Mouse (Mus musculus) heart, embryonic 12.5 days (tissue): ENCODE results near the gene H2-Q1. TPM values are rescaled to one million over a fixed set of nuclear protein-coding genes. Genes with fewer than 3 reads are reported as not detected.
"Not testable (repeated sequence)": the region's sequence is repeated elsewhere in the genome, so short reads cannot be mapped to it uniquely, and the experiment has no call there.

Source experiments
- ATAC-seq: fragments of 200-750 bp; cut with Nextera tagmentation; 2 replicates; pipeline ENCODE4 v1.8.0; 2017; ENCODE audit warnings: moderate TSS enrichment, moderate library complexity; ENCODE audit not compliant: insufficient number of reproducible peaks, low FRiP score
- H3K27ac ChIP-seq: fragments of 300-500 bp; sonication (generic); 2 replicates; pipeline ENCODE4 v1.5.1; 2016; ENCODE audit warnings: mild to moderate bottlenecking, moderate library complexity; ENCODE audit not compliant: poor library complexity, severe bottlenecking
- H3K27me3 ChIP-seq: fragments of 300-500 bp; sonication (generic); replicated peaks from 2 replicates; pipeline ENCODE4 v1.6.1; 2016; ENCODE audit warnings: mild to moderate bottlenecking, moderate library complexity
- H3K36me3 ChIP-seq: fragments of 300-500 bp; sonication (generic); 2 replicates; pipeline ENCODE4 v1.6.1; 2016; ENCODE audit warnings: mild to moderate bottlenecking, moderate library complexity
- H3K4me1 ChIP-seq: fragments of 300-500 bp; sonication (generic); replicated peaks from 2 replicates; pipeline ENCODE4 v1.6.1; 2016; ENCODE audit warnings: mild to moderate bottlenecking
- H3K4me2 ChIP-seq: fragments of 300-500 bp; sonication (generic); 2 replicates; pipeline ENCODE4 v1.6.1; 2016; ENCODE audit warnings: mild to moderate bottlenecking, moderate library complexity
- H3K4me3 ChIP-seq: fragments of 300-500 bp; sonication (generic); 2 replicates; pipeline ENCODE4 v1.5.1; 2016; ENCODE audit warnings: mild to moderate bottlenecking
- H3K9ac ChIP-seq: fragments of 300-500 bp; sonication (generic); 2 replicates; pipeline ENCODE4 v1.6.1; 2016; ENCODE audit warnings: mild to moderate bottlenecking, moderate library complexity
- H3K9me3 ChIP-seq: fragments of 300-500 bp; sonication (generic); replicated peaks from 2 replicates; pipeline ENCODE4 v1.6.1; 2016; ENCODE audit warnings: mild to moderate bottlenecking, moderate library complexity
- WGBS: fragments of 180-500 bp; shearing (Covaris S2); methylation state at CpG from one replicate; pipeline ENCODE4 v1.1.7; 2016; 5-methylcytosine and 5-hydroxymethylcytosine counted together
- polyA plus RNA-seq: library from polyadenylated mRNA; unstranded; fragments of >200 nt; fragmentation: Nextera tagmentation; extraction: Ambion mirVana; gene quantifications from 2 replicates; pipeline ENCODE4 v1.2.1, GENCODE M21; 2016

The H2-Q1 gene
- polyA plus RNA-seq, 1 experiment from 2014 or later: 0.14 TPM

DNA sequence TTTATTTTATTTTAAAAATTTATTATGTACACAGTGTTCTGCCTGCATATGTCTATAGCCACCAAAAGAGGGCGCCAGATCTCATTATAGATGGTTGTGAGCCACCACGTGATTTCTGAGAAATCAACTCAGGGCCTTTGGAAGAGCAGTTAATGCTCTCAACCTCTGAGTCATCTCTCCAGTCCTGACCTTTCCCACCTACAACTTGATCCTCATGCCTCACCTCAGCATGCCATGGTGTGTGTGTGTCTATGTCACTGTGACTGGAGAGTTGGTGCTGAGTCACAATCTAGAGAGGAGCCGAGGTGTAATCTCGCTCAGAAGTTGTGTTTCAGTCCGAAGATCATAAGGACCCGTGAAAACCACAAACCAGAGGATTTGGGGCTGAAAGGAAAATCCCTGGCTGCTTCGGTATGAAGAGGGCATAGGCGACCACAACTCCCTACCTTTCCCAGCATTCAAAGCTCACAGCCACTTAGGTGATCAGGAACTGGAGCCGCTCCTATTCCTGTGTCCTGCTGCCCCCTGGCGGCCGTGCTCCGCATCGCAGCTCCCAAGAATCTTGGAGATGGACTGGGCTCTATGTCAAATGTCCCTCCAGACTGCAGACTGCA, 18.5 kb upstream of the H2-Q1 start:
- Histone ChIP-seq H3K27ac (no peak overlapping the region), H3K36me3 (no peaks in the 10 kb centered on the region), H3K27me3 (peaks cover 4% of the 10 kb centered on the region), H3K9ac (no peak overlapping the region), H3K4me2 (no peak overlapping the region), H3K9me3 (no peaks in the 10 kb centered on the region; the same call in 1 of the 2 replicates), H3K4me1 (no peaks in the 10 kb centered on the region), H3K4me3 (no peak overlapping the region)
- no peak for ATAC-seq
- 28% methylated on average over 13 of the region's 13 CpGs for WGBS

DNA sequence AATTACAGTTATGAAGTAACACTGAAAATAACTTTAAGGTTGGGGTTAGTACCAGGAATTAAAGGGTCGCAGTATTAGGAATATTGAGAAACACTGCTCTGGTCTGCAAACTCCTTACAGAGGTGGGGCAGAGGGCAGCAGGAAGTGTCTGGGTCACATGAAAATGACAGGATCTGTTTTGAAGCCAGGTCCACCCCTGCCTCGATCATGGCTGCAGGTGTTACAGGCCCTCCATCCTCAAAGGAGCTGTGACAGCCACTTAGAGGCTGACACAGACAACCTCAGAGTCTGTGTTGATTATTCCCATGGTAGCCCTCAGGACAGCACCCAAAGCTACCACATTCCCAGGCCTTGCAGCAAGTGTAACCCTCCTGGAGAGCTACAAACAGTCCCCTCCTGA, 16.9 kb upstream of the H2-Q1 start:
- no peaks in the 10 kb centered on the region for H3K4me1 ChIP-seq
- no peak for ATAC-seq
- peaks cover 18% of the 10 kb centered on the region for H3K27me3 ChIP-seq
- 75% methylated on average over 2 of the region's 2 CpGs for WGBS
- no peaks in the 10 kb centered on the region; the same call in 1 of the 2 replicates for H3K9me3 ChIP-seq
- no peak overlapping the region for H3K4me3 ChIP-seq
- no peak overlapping the region for H3K9ac ChIP-seq
- H3K36me3 ChIP-seq: no peaks in the 10 kb centered on the region
- no peak overlapping the region for H3K4me2 ChIP-seq
- no peak overlapping the region for H3K27ac ChIP-seq

DNA sequence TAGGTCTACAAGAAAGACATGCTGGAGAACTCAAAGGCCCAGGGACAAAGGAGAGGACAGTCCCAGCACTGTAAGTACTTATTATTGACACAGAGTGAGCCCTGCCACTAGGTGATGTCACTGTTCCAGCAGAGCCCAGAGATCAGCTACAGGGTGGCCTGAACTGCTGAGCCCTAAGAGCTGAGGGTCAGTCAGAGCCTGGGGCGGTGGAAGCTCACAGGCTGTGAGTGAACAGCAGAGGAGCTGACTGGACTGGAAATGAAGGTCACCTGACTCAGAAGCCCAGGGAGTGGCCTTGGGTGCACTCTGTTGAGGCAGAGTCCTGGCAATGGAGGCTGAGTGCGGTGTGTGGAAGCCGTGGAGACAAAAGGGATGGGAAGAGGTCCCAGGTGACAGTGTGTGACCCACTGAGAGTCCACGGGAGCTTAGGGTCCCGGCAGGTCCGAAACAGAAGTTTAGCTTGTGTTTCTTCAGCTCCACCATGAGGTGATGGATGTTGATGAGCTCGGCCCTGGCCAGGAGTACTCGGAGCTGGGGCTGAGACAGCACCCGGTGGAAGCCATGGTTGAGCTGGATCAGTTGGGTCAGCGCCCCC, 16.4 kb upstream of the H2-Q1 start:
- Histone ChIP-seq H3K36me3 (no peaks in the 10 kb centered on the region), H3K4me2 (no peak overlapping the region), H3K27me3 (peaks cover 23% of the 10 kb centered on the region), H3K4me3 (no peak overlapping the region), H3K9ac (no peak overlapping the region), H3K4me1 (no peaks in the 10 kb centered on the region), H3K27ac (no peak overlapping the region), H3K9me3 (no peaks in the 10 kb centered on the region; the same call in 1 of the 2 replicates)
- ATAC-seq: 0 out of 2 replicates have a peak, but pooled peaks have one; percentile 15
- 80% methylated on average over 10 of the region's 10 CpGs for WGBS

- no peaks in the 10 kb centered on the region for H3K36me3 ChIP-seq
- ATAC-seq: no peak
- peaks cover 27% of the 10 kb centered on the region for H3K27me3 ChIP-seq
- H3K27ac ChIP-seq: no peak overlapping the region
- no peaks in the 10 kb centered on the region; the same call in 1 of the 2 replicates for H3K9me3 ChIP-seq
- WGBS: 61% methylated on average over 6 of the region's 6 CpGs
- no peak overlapping the region for H3K4me2 ChIP-seq
- no peak overlapping the region for H3K4me3 ChIP-seq
- H3K9ac ChIP-seq: no peak overlapping the region
- no peaks in the 10 kb centered on the region for H3K4me1 ChIP-seq
Measured at GRCm38 (mm10) chr17:35304478-35304877, 15.7 kb upstream of the H2-Q1 start.

DNA sequence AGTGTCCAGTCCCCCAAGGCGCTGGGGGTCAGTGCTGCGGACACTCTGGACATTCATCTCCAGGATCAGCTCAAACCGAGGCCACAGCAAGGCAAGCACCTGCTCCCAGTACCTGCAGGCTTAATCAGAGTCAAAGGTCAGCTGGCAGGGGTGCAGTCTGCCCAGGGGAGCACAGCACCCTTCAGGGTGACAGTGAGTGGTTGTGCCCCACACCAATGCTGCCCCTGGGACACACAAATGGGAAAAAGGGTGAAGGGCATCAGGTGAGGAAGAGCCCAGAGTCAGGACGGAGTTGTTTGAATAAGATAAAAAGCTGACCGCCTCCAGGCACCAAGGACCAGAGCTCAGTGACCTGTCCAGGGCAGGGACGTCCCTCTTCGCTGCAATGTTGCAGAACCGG, 15.3 kb upstream of the H2-Q1 start:
- H3K9me3 ChIP-seq, H3K4me2 ChIP-seq, H3K9ac ChIP-seq, H3K4me3 ChIP-seq, H3K27ac ChIP-seq, H3K4me1 ChIP-seq, H3K36me3 ChIP-seq, ATAC-seq: not testable (repeated sequence)
- 76% methylated on average over 8 of the region's 8 CpGs for WGBS
- peaks cover 27% of the 10 kb centered on the region for H3K27me3 ChIP-seq

DNA sequence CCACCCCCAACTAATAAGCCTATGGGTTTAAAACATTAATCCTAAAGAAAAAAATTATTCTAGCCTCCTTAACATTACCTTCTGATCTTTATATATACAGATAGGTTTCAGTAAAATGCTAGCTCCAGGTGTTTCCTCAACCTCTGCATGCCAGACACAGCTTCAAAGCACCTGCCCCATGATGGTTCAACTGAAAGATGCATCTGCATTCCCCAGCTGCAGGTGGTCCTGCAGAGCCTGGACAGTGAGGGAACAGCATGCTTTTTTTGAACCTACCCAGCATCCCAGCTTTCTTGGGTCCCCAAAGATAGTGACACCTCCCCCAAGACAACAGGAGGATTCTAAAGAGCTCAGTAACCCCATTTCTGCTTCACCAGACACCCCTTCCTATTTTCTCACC, 1.5 kb upstream of the H2-Q1 start:
- H3K4me1 ChIP-seq: peaks cover 5% of the 10 kb centered on the region
- H3K27ac ChIP-seq: no peak overlapping the region
- H3K9ac ChIP-seq: no peak overlapping the region
- no peak overlapping the region for H3K4me3 ChIP-seq
- no peaks in the 10 kb centered on the region for H3K9me3 ChIP-seq
- peaks cover 53% of the 10 kb centered on the region for H3K27me3 ChIP-seq
- no peak overlapping the region for H3K4me2 ChIP-seq
- no peaks in the 10 kb centered on the region for H3K36me3 ChIP-seq
- no peak for ATAC-seq

DNA sequence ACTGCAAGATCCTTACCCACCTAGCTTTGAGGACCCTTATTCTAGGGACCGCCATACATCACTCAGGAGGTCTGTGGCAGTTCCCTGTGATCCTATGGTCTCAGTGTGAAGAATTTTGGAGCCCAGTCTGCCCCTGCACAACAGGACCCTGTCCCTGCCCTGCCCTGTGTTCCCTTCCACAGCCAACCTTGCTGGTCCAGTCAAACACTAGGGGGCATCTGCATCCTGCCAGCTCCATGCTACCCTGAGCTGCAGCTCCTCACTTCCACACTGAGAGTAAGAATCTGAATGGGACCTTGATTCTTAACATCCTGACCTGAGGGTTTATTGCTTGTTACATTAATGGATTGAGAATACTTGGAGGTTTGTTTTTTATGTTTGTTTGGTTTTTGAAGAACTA, 4.9 kb downstream of the H2-Q1 start:
- H3K27ac ChIP-seq, ATAC-seq, H3K9me3 ChIP-seq, H3K9ac ChIP-seq, H3K4me3 ChIP-seq, H3K4me1 ChIP-seq, H3K4me2 ChIP-seq, H3K36me3 ChIP-seq: not testable (repeated sequence)
- peaks cover 38% of the 10 kb centered on the region for H3K27me3 ChIP-seq
- WGBS: 56% methylated on average over 1 of the region's 1 CpGs

DNA sequence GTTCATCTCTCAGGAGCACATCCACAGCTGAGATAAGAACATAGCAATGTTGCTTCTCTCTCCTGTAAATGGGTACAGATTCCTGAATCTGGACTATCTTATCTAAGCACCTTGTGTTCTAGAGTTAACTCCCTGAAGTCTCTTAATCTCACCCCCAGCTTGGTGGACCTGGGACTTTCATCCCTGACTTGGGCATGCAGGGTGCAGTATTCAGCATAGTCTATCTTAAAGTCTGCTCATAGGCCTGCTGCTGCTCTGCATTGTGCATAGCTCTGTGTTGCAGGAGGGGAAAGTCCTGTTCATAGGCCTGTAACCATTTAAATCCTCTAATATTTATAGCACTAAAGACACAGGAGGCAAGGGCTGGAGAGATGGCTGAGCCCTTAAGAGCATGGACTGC, 5.8 kb downstream of the H2-Q1 start:
- ATAC-seq, H3K4me3 ChIP-seq: not testable (repeated sequence)

GRCm38 (mm10) chr17:35329714-35330113, 9.5 kb downstream of the H2-Q1 start:
- H3K4me1 ChIP-seq, H3K4me2 ChIP-seq, H3K9ac ChIP-seq, H3K27ac ChIP-seq, H3K4me3 ChIP-seq, H3K36me3 ChIP-seq, ATAC-seq, H3K9me3 ChIP-seq: not testable (repeated sequence)
- peaks cover 21% of the 10 kb centered on the region for H3K27me3 ChIP-seq
- 47% methylated on average over 3 of the region's 3 CpGs for WGBS

More for the DNA sequence above, 5.8 kb downstream of the H2-Q1 start:
- not testable (repeated sequence) for H3K36me3 ChIP-seq, H3K4me2 ChIP-seq, H3K9me3 ChIP-seq, H3K27ac ChIP-seq, H3K9ac ChIP-seq, H3K4me1 ChIP-seq
- H3K27me3 ChIP-seq: peaks cover 29% of the 10 kb centered on the region

DNA sequence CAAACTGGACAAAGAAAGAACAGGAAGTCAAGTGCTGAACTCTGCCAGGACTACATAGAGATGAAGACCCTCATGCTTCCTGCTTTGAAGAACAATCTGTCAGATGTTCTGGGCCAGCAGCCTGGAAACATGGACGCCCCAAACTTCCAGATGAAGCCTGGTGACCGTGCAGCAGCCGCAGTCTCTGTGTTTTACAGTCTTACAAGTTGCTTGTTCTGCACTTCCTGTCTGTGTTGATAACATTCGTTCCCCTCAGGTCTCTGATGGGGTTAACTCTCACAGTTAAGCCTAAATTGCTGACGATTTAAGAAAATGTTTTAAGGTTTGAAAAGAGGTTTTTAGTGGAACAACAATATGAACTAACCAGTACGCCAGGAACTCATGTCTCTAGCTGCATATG, 11.3 kb downstream of the H2-Q1 start:
- WGBS: 52% methylated on average over 6 of the region's 6 CpGs
- not testable (repeated sequence) for H3K9me3 ChIP-seq, H3K36me3 ChIP-seq, H3K4me3 ChIP-seq, H3K4me2 ChIP-seq, H3K4me1 ChIP-seq, H3K9ac ChIP-seq, H3K27ac ChIP-seq, ATAC-seq
- peaks cover 21% of the 10 kb centered on the region for H3K27me3 ChIP-seq

GRCm38 (mm10) chr17:35342071-35342671, 22.0 kb downstream of the H2-Q1 start, which contains the start of gene H2-Q2:
H2-Q2 (plus strand) TSS chr17:35342242.
- H3K27ac ChIP-seq: no peak within 1 kb of the TSS
- no peaks in the 10 kb centered on the region for H3K36me3 ChIP-seq
- H3K4me2 ChIP-seq: peak within 1 kb of the TSS; percentile 94
- H3K27me3 ChIP-seq: peaks cover 54% of the 10 kb centered on the region
- peak within 1 kb of the TSS; percentile 45 for H3K4me3 ChIP-seq
- WGBS: 2% methylated on average over 36 of the region's 40 CpGs
- peaks cover 13% of the 10 kb centered on the region for H3K4me1 ChIP-seq
- no peaks in the 10 kb centered on the region for H3K9me3 ChIP-seq
- no peak for ATAC-seq
- H3K9ac ChIP-seq: peak within 1 kb of the TSS; percentile 44
